Mouse (Mus musculus): ENCODE measurements at regions not wholly inside any gene's neighbourhood (a gene's known extent, or its start where the extent isn't known, plus 50 kb on each side); places are given as distances from the start of the nearest gene placed in this dataset.
A peak's percentile ranks its signal among the peaks of the same experiment; 100 is the strongest.

- DNase-seq (ENCODE audit: low read depth, low spot score), result no peak
Observed at GRCm38 (mm10) chr1:185726324-185726723, 271.7 kb downstream of the Slc30a10 start.

- DNase-seq (ENCODE audit: low read depth, low spot score), result no peak
Observed at GRCm38 (mm10) chr1:185726811-185727210, 272.2 kb downstream of the Slc30a10 start.

- no peak for DNase-seq (ENCODE audit: low read depth, low spot score)
Observed at GRCm38 (mm10) chr1:185727749-185728148, 273.1 kb downstream of the Slc30a10 start.

- no peak for DNase-seq (ENCODE audit: low read depth, low spot score)
Observed at GRCm38 (mm10) chr1:185728406-185728805, 273.8 kb downstream of the Slc30a10 start.

GRCm38 (mm10) chr1:185731062-185731461 lies 276.4 kb downstream of the Slc30a10 start:
- peak; percentile 86 for DNase-seq (ENCODE audit: low read depth, low spot score)

- DNase-seq (ENCODE audit: low read depth, low spot score), result no peak
Observed at GRCm38 (mm10) chr1:185736773-185737172, 282.1 kb downstream of the Slc30a10 start.

- no peak for DNase-seq (ENCODE audit: low read depth, low spot score)
Observed at GRCm38 (mm10) chr1:185741034-185741890, 286.6 kb downstream of the Slc30a10 start.

- DNase-seq (ENCODE audit: low read depth, low spot score), result no peak
Observed at GRCm38 (mm10) chr1:185749251-185749650, 294.6 kb downstream of the Slc30a10 start.

- peak; percentile 54 for DNase-seq (ENCODE audit: low read depth, low spot score)
Observed at GRCm38 (mm10) chr1:185754486-185755290, 300.0 kb downstream of the Slc30a10 start.

- no peak for DNase-seq (ENCODE audit: low read depth, low spot score)
Observed at GRCm38 (mm10) chr1:185757376-185757775, 302.7 kb downstream of the Slc30a10 start.

GRCm38 (mm10) chr1:185774202-185774601 lies 319.6 kb downstream of the Slc30a10 start:
- DNase-seq (ENCODE audit: low read depth, low spot score), result no peak

GRCm38 (mm10) chr1:185779604-185780003 lies 325.0 kb downstream of the Slc30a10 start:
- no peak for DNase-seq (ENCODE audit: low read depth, low spot score)

GRCm38 (mm10) chr1:185802156-185802555 lies 315.0 kb downstream of the Lyplal1 start:
- DNase-seq (ENCODE audit: low read depth, low spot score), result no peak

- no peak for DNase-seq (ENCODE audit: low read depth, low spot score)
Observed at GRCm38 (mm10) chr1:185814901-185815300, 302.2 kb downstream of the Lyplal1 start.

- no peak for DNase-seq (ENCODE audit: low read depth, low spot score)
Observed at GRCm38 (mm10) chr1:185819044-185819443, 298.1 kb downstream of the Lyplal1 start.

GRCm38 (mm10) chr1:185822241-185822640 lies 294.9 kb downstream of the Lyplal1 start:
- DNase-seq (ENCODE audit: low read depth, low spot score), result no peak

- DNase-seq (ENCODE audit: low read depth, low spot score), result no peak
Observed at GRCm38 (mm10) chr1:185823226-185823625, 293.9 kb downstream of the Lyplal1 start.

GRCm38 (mm10) chr1:185823956-185824355 lies 293.2 kb downstream of the Lyplal1 start:
- no peak for DNase-seq (ENCODE audit: low read depth, low spot score)

GRCm38 (mm10) chr1:185827986-185828385 lies 289.1 kb downstream of the Lyplal1 start:
- DNase-seq (ENCODE audit: low read depth, low spot score), result no peak

- DNase-seq (ENCODE audit: low read depth, low spot score), result no peak
Observed at GRCm38 (mm10) chr1:185828486-185828885, 288.6 kb downstream of the Lyplal1 start.

GRCm38 (mm10) chr1:185832059-185832458 lies 285.1 kb downstream of the Lyplal1 start:
- DNase-seq (ENCODE audit: low read depth, low spot score), result no peak

GRCm38 (mm10) chr1:185834171-185834570 lies 282.9 kb downstream of the Lyplal1 start:
- DNase-seq (ENCODE audit: low read depth, low spot score), result peak; percentile 69

Data from forelimb bud, embryonic 11.5 days (tissue).